Mouse (Mus musculus) heart, embryonic 16.5 days (tissue): ENCODE data around the gene Dscam. TPM values are rescaled to one million over a fixed set of nuclear protein-coding genes. Genes with fewer than 3 reads are reported as not detected.

Experiments used
- ATAC-seq: fragments of 200-750 bp; cut with Nextera tagmentation; replicated peaks from 2 replicates; pipeline ENCODE4 v1.8.0; 2017; ENCODE audit warnings: moderate number of reproducible peaks; ENCODE audit not compliant: insufficient read depth, low FRiP score; ENCODE audit errors: extremely low read depth
- H3K27ac ChIP-seq: fragments of 300-500 bp; sonication (generic); 2 replicates; pipeline ENCODE4 v1.5.1; 2014; ENCODE audit warnings: mild to moderate bottlenecking, low read length, control low read depth, moderate library complexity
- H3K27me3 ChIP-seq: fragments of 300-500 bp; sonication (generic); 2 replicates; pipeline ENCODE4 v1.6.1; 2014; ENCODE audit warnings: low read length, mixed read lengths; ENCODE audit not compliant: control insufficient read depth, insufficient read depth
- H3K36me3 ChIP-seq: fragments of 300-500 bp; sonication (generic); 2 replicates; pipeline ENCODE4 v1.6.1; 2014; ENCODE audit not compliant: control insufficient read depth, insufficient read depth
- H3K4me1 ChIP-seq: fragments of 300-500 bp; sonication (generic); 2 replicates; pipeline ENCODE4 v1.6.1; 2014; ENCODE audit warnings: low read length, mixed read lengths; ENCODE audit not compliant: control insufficient read depth, insufficient read depth
- H3K4me2 ChIP-seq: fragments of 300-500 bp; sonication (generic); 2 replicates; pipeline ENCODE4 v1.6.1; 2014; ENCODE audit warnings: low read depth, mild to moderate bottlenecking, control low read depth, low read length
- H3K4me3 ChIP-seq: fragments of 300-500 bp; sonication (generic); 2 replicates; pipeline ENCODE4 v1.5.1; 2014; ENCODE audit warnings: mild to moderate bottlenecking, control low read depth, low read length
- H3K9ac ChIP-seq: fragments of 300-500 bp; sonication (generic); 2 replicates; pipeline ENCODE4 v1.6.1; 2014; ENCODE audit warnings: low read length, control low read depth
- H3K9me3 ChIP-seq: fragments of 300-500 bp; sonication (generic); replicated peaks from 2 replicates; pipeline ENCODE4 v1.6.1; 2016; ENCODE audit warnings: low read length; ENCODE audit not compliant: control insufficient read depth
- WGBS: fragments of 180-500 bp; shearing (Covaris S2); extraction: QIAGEN DNeasy Blood & Tissue Kit; methylation state at CpG from one replicate; pipeline ENCODE4 v1.1.7; 2014; 5-methylcytosine and 5-hydroxymethylcytosine counted together
- polyA plus RNA-seq: library from polyadenylated mRNA; unstranded; fragments of >200 nt; fragmentation: Nextera tagmentation; extraction: Ambion mirVana; gene quantifications from 2 replicates; pipeline ENCODE4 v1.2.1, GENCODE M21; 2015

Gene Dscam
- polyA plus RNA-seq, 1 experiment from 2014 or later = not detected

- Histone ChIP-seq H3K4me2 (no peak overlapping the region), H3K9me3 (no peaks in the 10 kb centered on the region), H3K36me3 (no peaks in the 10 kb centered on the region), H3K4me1 (0 out of 2 replicates have a peak, but pooled peaks cover 6% of the 10 kb centered on the region), H3K4me3 (no peak overlapping the region), H3K27ac (no peak overlapping the region), H3K27me3 (no peaks in the 10 kb centered on the region), H3K9ac (no peak overlapping the region)
- no peak for ATAC-seq
- WGBS = 43% methylated on average over 4 of the region's 4 CpGs
Observed at GRCm38 (mm10) chr16:96877271-96877670, 293.3 kb downstream of the Dscam start.

DNA sequence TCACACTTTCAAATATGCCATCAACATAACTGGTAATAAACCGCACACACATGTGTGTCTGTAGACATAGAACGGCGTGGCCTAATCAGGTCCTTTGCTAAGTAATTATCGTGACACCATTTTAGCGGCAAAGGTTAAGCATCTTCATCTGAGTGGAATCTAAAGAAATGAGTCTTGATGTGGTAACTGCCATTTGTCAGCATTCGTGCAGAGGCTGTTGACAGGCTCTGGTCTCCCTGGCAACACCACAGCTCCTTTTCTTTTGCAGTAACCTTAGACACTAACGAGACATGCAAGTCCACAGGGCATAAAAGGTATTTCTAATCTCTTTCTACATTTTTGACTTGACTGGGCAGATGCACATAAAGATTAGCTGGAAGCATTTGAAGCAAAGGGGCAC lies 297.8 kb downstream of the Dscam start:
- Histone ChIP-seq H3K27me3 (no peaks in the 10 kb centered on the region), H3K27ac (no peak overlapping the region), H3K9ac (no peak overlapping the region), H3K9me3 (no peaks in the 10 kb centered on the region), H3K4me3 (no peak overlapping the region), H3K4me1 (0 out of 2 replicates have a peak, but pooled peaks cover 6% of the 10 kb centered on the region), H3K36me3 (no peaks in the 10 kb centered on the region), H3K4me2 (no peak overlapping the region)
- 39% methylated on average over 7 of the region's 7 CpGs for WGBS
- ATAC-seq = no peak

DNA sequence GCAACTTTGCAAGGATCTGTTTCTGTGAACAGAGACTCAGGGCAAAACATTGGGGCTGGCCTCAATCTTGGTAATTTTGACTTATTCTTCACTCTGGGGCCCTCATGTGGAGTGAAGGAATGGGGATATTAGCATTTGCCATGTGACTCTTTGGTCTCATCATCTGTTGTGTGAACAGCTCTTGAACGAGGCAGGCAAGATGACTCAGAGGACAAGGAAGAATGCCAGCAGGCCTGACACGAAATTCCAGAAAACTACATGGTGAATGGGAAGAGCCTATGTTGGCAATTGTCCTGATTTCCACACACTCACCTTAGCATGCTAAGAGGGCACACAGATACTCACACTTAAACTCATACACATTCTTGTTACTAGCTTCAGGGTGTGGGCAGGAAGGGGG lies 313.0 kb downstream of the Dscam start:
- peaks cover 15% of the 10 kb centered on the region for H3K4me1 ChIP-seq
- no peaks in the 10 kb centered on the region for H3K27me3 ChIP-seq
- no peak overlapping the region for H3K27ac ChIP-seq
- H3K9ac ChIP-seq = no peak overlapping the region
- H3K9me3 ChIP-seq = no peaks in the 10 kb centered on the region
- no peak overlapping the region for H3K4me2 ChIP-seq
- 16% methylated on average over 2 of the region's 2 CpGs for WGBS
- H3K36me3 ChIP-seq = no peaks in the 10 kb centered on the region
- no peak; the same call in 1 of the 2 replicates for ATAC-seq
- H3K4me3 ChIP-seq = no peak overlapping the region

GRCm38 (mm10) chr16:96855060-96855459 lies 315.5 kb downstream of the Dscam start:
- WGBS = 77% methylated on average over 4 of the region's 4 CpGs
- Histone ChIP-seq H3K9ac (no peak overlapping the region), H3K4me1 (peaks cover 15% of the 10 kb centered on the region), H3K27ac (no peak overlapping the region), H3K36me3 (no peaks in the 10 kb centered on the region), H3K9me3 (no peaks in the 10 kb centered on the region), H3K4me2 (no peak overlapping the region), H3K4me3 (no peak overlapping the region), H3K27me3 (no peaks in the 10 kb centered on the region)
- ATAC-seq = no peak

DNA sequence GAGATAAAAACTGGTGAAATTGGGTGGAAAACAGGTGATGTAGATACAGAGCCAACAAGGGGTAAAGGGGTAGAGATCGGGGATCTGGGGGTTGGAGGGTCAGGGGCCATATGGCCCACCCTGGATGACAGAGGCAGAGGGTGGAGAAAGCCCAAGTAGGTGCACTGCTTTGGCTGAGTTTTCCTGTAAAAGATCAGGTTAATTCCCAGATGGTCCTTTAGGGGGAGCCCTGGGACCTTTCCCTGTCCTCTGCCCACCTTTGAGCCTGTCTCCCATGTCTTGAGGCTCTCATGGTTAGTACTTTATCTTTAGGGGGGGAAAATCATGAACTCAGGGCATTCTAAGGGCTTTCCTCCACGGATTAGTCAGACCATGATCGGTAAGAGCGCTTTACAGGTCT lies 318.2 kb downstream of the Dscam start:
- no peak overlapping the region for H3K27ac ChIP-seq
- WGBS = 19% methylated on average over 4 of the region's 4 CpGs
- no peaks in the 10 kb centered on the region for H3K27me3 ChIP-seq
- peaks cover 4% of the 10 kb centered on the region for H3K4me1 ChIP-seq
- no peak overlapping the region for H3K4me3 ChIP-seq
- no peak overlapping the region for H3K9ac ChIP-seq
- H3K36me3 ChIP-seq = no peaks in the 10 kb centered on the region
- no peaks in the 10 kb centered on the region for H3K9me3 ChIP-seq
- H3K4me2 ChIP-seq = no peak overlapping the region
- no peak for ATAC-seq

- Histone ChIP-seq H3K36me3 (no peaks in the 10 kb centered on the region), H3K27ac (no peak overlapping the region), H3K4me1 (no peaks in the 10 kb centered on the region), H3K9ac (no peak overlapping the region), H3K9me3 (no peaks in the 10 kb centered on the region), H3K4me2 (no peak overlapping the region), H3K27me3 (no peaks in the 10 kb centered on the region), H3K4me3 (no peak overlapping the region)
- no peak for ATAC-seq
- WGBS = 83% methylated on average over 6 of the region's 6 CpGs
Observed at GRCm38 (mm10) chr16:96848916-96849315, 321.6 kb downstream of the Dscam start.

DNA sequence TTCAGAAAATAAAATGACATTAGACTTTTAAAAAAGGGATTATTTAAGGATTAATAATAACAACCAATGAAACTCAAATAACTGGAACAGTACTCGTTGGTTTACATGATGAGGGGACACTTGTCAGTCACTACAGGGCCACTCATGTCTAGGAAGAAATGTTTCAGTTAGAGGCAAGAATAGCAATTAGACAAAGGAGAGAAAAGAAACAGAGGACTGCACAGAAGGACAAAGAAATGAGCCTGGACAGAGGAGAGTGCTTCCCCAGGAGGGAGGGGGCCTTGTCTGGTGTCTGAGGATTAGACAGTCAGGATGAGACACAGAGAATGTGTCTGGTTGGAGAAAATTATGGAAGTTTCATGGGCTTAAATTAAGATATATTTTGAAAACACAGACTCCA lies 324.0 kb downstream of the Dscam start:
- no peak overlapping the region for H3K4me2 ChIP-seq
- ATAC-seq = no peak
- no peaks in the 10 kb centered on the region for H3K4me1 ChIP-seq
- H3K4me3 ChIP-seq = no peak overlapping the region
- H3K36me3 ChIP-seq = no peaks in the 10 kb centered on the region
- WGBS = 60% methylated on average over 1 of the region's 1 CpGs
- H3K27me3 ChIP-seq = no peaks in the 10 kb centered on the region
- no peaks in the 10 kb centered on the region for H3K9me3 ChIP-seq
- no peak overlapping the region for H3K27ac ChIP-seq
- no peak overlapping the region for H3K9ac ChIP-seq

DNA sequence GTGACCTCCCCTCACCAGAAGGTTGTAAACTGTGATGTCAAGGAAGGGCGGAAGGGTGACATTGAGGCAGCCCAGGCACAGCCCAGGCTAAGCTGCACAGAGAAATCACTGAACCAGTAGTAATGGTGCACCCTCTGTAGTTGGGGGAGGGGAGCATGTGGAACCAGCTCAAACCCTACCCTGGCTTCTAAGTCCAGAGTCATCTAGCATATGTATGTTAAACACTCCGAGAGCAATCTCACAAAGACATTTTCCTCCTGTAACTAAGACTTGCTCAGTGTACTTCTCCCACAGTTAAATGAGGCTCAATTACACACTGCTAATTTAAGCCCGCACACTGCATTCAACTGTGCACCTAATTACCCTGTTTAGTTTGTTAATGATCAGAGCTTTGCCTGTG lies 324.4 kb downstream of the Dscam start:
- Histone ChIP-seq H3K36me3 (no peaks in the 10 kb centered on the region), H3K4me1 (no peaks in the 10 kb centered on the region), H3K9ac (no peak overlapping the region), H3K4me2 (no peak overlapping the region), H3K9me3 (no peaks in the 10 kb centered on the region), H3K27me3 (no peaks in the 10 kb centered on the region), H3K4me3 (no peak overlapping the region), H3K27ac (no peak overlapping the region)
- 74% methylated on average over 3 of the region's 3 CpGs for WGBS
- ATAC-seq = no peak

DNA sequence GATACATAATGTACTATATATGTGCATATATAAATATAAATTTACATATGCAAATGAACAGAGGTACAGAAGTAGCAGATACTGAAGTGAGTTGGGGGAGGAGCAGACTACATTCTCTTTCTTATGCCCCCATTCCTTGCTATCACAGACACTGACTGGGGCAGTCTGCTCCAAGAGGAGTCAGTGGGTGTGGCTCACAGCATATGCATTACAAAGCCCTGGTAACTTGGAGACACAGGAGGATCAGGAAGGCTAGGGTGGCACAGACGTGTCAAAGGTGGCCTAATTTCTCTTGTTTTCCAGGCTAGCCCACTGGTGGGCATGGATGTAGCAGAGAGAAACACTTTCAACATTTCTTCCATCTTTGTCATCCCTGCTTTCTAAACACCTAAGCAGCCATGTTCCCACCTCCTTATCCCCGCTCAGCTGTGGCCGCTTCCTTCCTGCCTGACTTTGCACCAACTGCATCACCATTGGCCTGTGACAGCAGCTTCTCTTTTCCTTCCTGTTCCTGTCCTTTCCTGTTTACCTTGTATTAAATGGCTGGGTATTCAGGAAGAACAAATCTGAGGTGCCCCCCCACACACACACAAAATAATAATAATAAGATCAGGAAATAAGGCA lies 325.0 kb downstream of the Dscam start:
- ATAC-seq = no peak
- no peaks in the 10 kb centered on the region for H3K36me3 ChIP-seq
- H3K27ac ChIP-seq = no peak overlapping the region
- H3K4me3 ChIP-seq = no peak overlapping the region
- H3K9me3 ChIP-seq = no peaks in the 10 kb centered on the region
- WGBS = 74% methylated on average over 3 of the region's 3 CpGs
- H3K4me2 ChIP-seq = no peak overlapping the region
- no peaks in the 10 kb centered on the region for H3K27me3 ChIP-seq
- H3K9ac ChIP-seq = no peak overlapping the region
- H3K4me1 ChIP-seq = no peaks in the 10 kb centered on the region
